Mouse (Mus musculus) limb, embryonic 14.5 days (tissue): ENCODE measurements around the gene Cdk17. TPM values are rescaled to one million over a fixed set of nuclear protein-coding genes. Genes with fewer than 3 reads are reported as not detected.

Source experiments
- ATAC-seq: fragments of 200-750 bp; cut with Nextera tagmentation; 2 replicates; pipeline ENCODE4 v1.8.0; 2017; ENCODE audit warnings: low read depth, moderate number of reproducible peaks, moderate TSS enrichment; ENCODE audit not compliant: low FRiP score
- DNase-seq: peaks from one replicate; pipeline ENCODE4 v3.0.0-alpha.2; 2015; ENCODE audit warnings: low spot score
- H3K27ac ChIP-seq: fragments of 300-500 bp; sonication (generic); replicated peaks from 2 replicates; pipeline ENCODE4 v1.5.1; 2014; ENCODE audit warnings: low read depth, mild to moderate bottlenecking, low read length, moderate library complexity, mixed read lengths
- H3K27me3 ChIP-seq: fragments of 300-500 bp; sonication (generic); 2 replicates; pipeline ENCODE4 v1.6.1; 2014; ENCODE audit warnings: low read length, mixed read lengths; ENCODE audit not compliant: control insufficient read depth, insufficient read depth
- H3K36me3 ChIP-seq: fragments of 300-500 bp; sonication (generic); 2 replicates; pipeline ENCODE4 v1.6.1; 2014; ENCODE audit warnings: mild to moderate bottlenecking, low read length, moderate library complexity, mixed read lengths; ENCODE audit not compliant: control insufficient read depth, insufficient read depth
- H3K4me1 ChIP-seq: fragments of 300-500 bp; sonication (generic); 2 replicates; pipeline ENCODE4 v1.6.1; 2014; ENCODE audit warnings: antibody characterized with exemption, low read length, mixed read lengths; ENCODE audit not compliant: control insufficient read depth, insufficient read depth
- H3K4me2 ChIP-seq: fragments of 300-500 bp; sonication (generic); replicated peaks from 2 replicates; pipeline ENCODE4 v1.6.1; 2014; ENCODE audit warnings: low read depth, mild to moderate bottlenecking, low read length, moderate library complexity; ENCODE audit not compliant: severe bottlenecking
- H3K4me3 ChIP-seq: fragments of 300-500 bp; sonication (generic); replicated peaks from 2 replicates; pipeline ENCODE4 v1.5.1; 2014; ENCODE audit warnings: low read length
- H3K9ac ChIP-seq: fragments of 300-500 bp; sonication (generic); 2 replicates; pipeline ENCODE4 v1.6.1; 2014; ENCODE audit warnings: mild to moderate bottlenecking, low read depth, low read length, moderate library complexity; ENCODE audit not compliant: severe bottlenecking
- H3K9me3 ChIP-seq: fragments of 300-500 bp; sonication (generic); 2 replicates; pipeline ENCODE4 v1.6.1; 2016; ENCODE audit warnings: low read length; ENCODE audit not compliant: control insufficient read depth
- POLR2A ChIP-seq: fragments of 200-500 bp; IDR thresholded peaks from 2 replicates; pipeline ENCODE4 v1.8.0; 2012; ENCODE audit warnings: inconsistent platforms, mild to moderate bottlenecking, moderate library complexity, borderline replicate concordance; ENCODE audit not compliant: insufficient read depth, insufficient read length; ENCODE audit errors: extremely low read depth
- WGBS: fragments of 180-500 bp; shearing (Covaris S2); extraction: QIAGEN DNeasy Blood & Tissue Kit; methylation state at CpG from one replicate; pipeline ENCODE4 v1.1.7; 2014; 5-methylcytosine and 5-hydroxymethylcytosine counted together
- polyA plus RNA-seq, 2 experiments: library from polyadenylated mRNA; depleted of rRNA in 1 of 2; stranded (reverse) in 1 of 2; unstranded in 1 of 2; fragments of >200 nt; fragmentation: Nextera tagmentation in 1 of 2; extraction: Ambion mirVana in 1 of 2; gene quantifications; 2 replicates each; pipeline versions ENCODE4 v1.2.1 to v1.2.3; 2012 to 2014

Cdk17 gene
- polyA plus RNA-seq, 2 experiments, result 24.7 to 25.9 TPM

GRCm38 (mm10) chr10:93276857-93277256, 116.2 kb downstream of the Cdk17 start:
- no peak for TF ChIP-seq POLR2A
- ATAC-seq, result no peak
- H3K27me3 ChIP-seq, result no peaks in the 10 kb centered on the region
- H3K27ac ChIP-seq, result no peak overlapping the region; the same call in 1 of the 2 replicates
- peaks cover 34% of the 10 kb centered on the region for H3K4me1 ChIP-seq
- H3K36me3 ChIP-seq, result peaks cover 40% of the 10 kb centered on the region
- no peak overlapping the region for H3K9ac ChIP-seq
- no peak for DNase-seq
- no peaks in the 10 kb centered on the region for H3K9me3 ChIP-seq
- H3K4me2 ChIP-seq, result peak overlapping the region; percentile 20; the same call in 1 of the 2 replicates
- 48% methylated on average over 9 of the region's 9 CpGs for WGBS
- H3K4me3 ChIP-seq, result no peak overlapping the region

GRCm38 (mm10) chr10:93278361-93278760, 117.7 kb downstream of the Cdk17 start:
- H3K9ac ChIP-seq, result no peak overlapping the region
- no peaks in the 10 kb centered on the region for H3K27me3 ChIP-seq
- H3K4me2 ChIP-seq, result no peak overlapping the region
- peaks cover 30% of the 10 kb centered on the region for H3K4me1 ChIP-seq
- ATAC-seq (no peak), DNase-seq (no peak)
- H3K9me3 ChIP-seq, result no peaks in the 10 kb centered on the region
- WGBS, result 82% methylated on average over 8 of the region's 8 CpGs
- H3K4me3 ChIP-seq, result no peak overlapping the region
- TF ChIP-seq POLR2A, result no peak
- H3K27ac ChIP-seq, result no peak overlapping the region
- peaks cover 53% of the 10 kb centered on the region for H3K36me3 ChIP-seq

GRCm38 (mm10) chr10:93279062-93279461, 118.4 kb downstream of the Cdk17 start:
- TF ChIP-seq POLR2A, result no peak
- DNase-seq, result no peak
- H3K9me3 ChIP-seq, result no peaks in the 10 kb centered on the region
- H3K36me3 ChIP-seq, result peaks cover 60% of the 10 kb centered on the region
- no peak for ATAC-seq
- peaks cover 29% of the 10 kb centered on the region for H3K4me1 ChIP-seq
- no peaks in the 10 kb centered on the region for H3K27me3 ChIP-seq
- no peak overlapping the region for H3K4me2 ChIP-seq
- H3K9ac ChIP-seq, result no peak overlapping the region
- no peak overlapping the region for H3K4me3 ChIP-seq
- no peak overlapping the region for H3K27ac ChIP-seq
- 88% methylated on average over 9 of the region's 9 CpGs for WGBS

GRCm38 (mm10) chr10:93280586-93280985, 119.9 kb downstream of the Cdk17 start:
- Histone ChIP-seq H3K9me3 (no peaks in the 10 kb centered on the region), H3K36me3 (peaks cover 62% of the 10 kb centered on the region), H3K4me1 (peaks cover 18% of the 10 kb centered on the region), H3K27me3 (no peaks in the 10 kb centered on the region), H3K4me3 (no peak overlapping the region), H3K4me2 (no peak overlapping the region), H3K9ac (no peak overlapping the region), H3K27ac (no peak overlapping the region)
- ATAC-seq (no peak), DNase-seq (no peak)
- 80% methylated on average over 12 of the region's 12 CpGs for WGBS
- no peak for TF ChIP-seq POLR2A

- Histone ChIP-seq H3K9ac (no peak overlapping the region), H3K4me3 (no peak overlapping the region), H3K9me3 (no peaks in the 10 kb centered on the region), H3K4me1 (peaks cover 13% of the 10 kb centered on the region), H3K36me3 (peaks cover 58% of the 10 kb centered on the region), H3K27ac (no peak overlapping the region), H3K27me3 (no peaks in the 10 kb centered on the region), H3K4me2 (no peak overlapping the region)
- DNase-seq (no peak), ATAC-seq (no peak)
- 72% methylated on average over 7 of the region's 7 CpGs for WGBS
- no peak for TF ChIP-seq POLR2A
Measured at GRCm38 (mm10) chr10:93281092-93281491, 120.4 kb downstream of the Cdk17 start.

- no peak for DNase-seq
- peaks cover 59% of the 10 kb centered on the region for H3K36me3 ChIP-seq
Measured at GRCm38 (mm10) chr10:93282526-93282964, 121.9 kb downstream of the Cdk17 start.

More at GRCm38 (mm10) chr10:93282526-93282964, 121.9 kb downstream of the Cdk17 start:
- Histone ChIP-seq H3K4me3 (no peak overlapping the region), H3K4me2 (no peak overlapping the region), H3K9ac (no peak overlapping the region), H3K9me3 (no peaks in the 10 kb centered on the region), H3K4me1 (no peaks in the 10 kb centered on the region; the same call in 1 of the 2 replicates), H3K27me3 (no peaks in the 10 kb centered on the region), H3K27ac (no peak overlapping the region)
- WGBS, result 26% methylated on average over 12 of the region's 12 CpGs
- no peak for ATAC-seq
- TF ChIP-seq POLR2A, result no peak
